Mouse (Mus musculus) heart, postnatal 0 days (tissue): ENCODE results near the gene Cyb5d1.

Experiments used
- CTCF ChIP-seq: IDR thresholded peaks from 2 replicates; pipeline ENCODE4 v1.5.1; 2016; ENCODE audit warnings: antibody characterized with exemption, control low read depth, low read depth
- EP300 ChIP-seq: IDR thresholded peaks from 2 replicates; pipeline ENCODE4 v1.6.1; 2016; ENCODE audit warnings: antibody characterized with exemption, low read depth

DNA sequence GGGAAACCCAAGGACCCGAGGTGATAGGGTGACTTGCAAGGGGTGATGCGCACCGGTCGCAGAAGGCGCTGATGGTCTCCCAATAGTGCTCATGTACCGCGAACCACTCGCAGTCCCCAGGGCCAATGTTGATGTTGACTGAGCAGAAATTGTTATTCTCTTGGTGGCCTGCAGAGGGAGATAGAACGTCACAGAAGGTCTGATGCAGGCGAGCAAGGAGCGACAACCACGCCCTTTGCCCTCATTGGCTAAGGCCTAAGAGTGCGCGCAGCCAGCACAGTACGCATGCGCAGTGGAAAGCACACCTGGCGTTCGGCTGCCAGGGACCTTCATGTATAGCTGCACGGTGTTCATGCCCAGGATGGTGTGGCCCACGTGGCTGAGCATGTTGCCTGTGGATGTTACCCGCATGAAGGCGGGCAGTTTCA is 5.8 kb upstream of the Cyb5d1 start:
- TF ChIP-seq CTCF (peak; percentile 95), EP300 (no peak)
